ENCODE assay signal across 9 mouse cellular contexts in genomic region chr19:44510534-44511175, GRCm38 (mm10). TPM values are rescaled to one million over a fixed set of nuclear protein-coding genes. Genes with fewer than 3 reads are reported as not detected.
A peak's percentile ranks its signal among the peaks of the same experiment; 100 is the strongest.
DNase-seq lines count a peak whose midpoint lies in the region; ATAC-seq lines count a peak whose summit lies in the region.
"Had no signal": no experiment of that assay in that cellular context is flagged by ENCODE, and none has a peak within 500 bp of the region (broad histone marks: within the 10 kb centered on the region; RNA-seq: fewer than 3 reads in every experiment).

No protein-coding gene starts in this region.

- intact Hi-C loops in gastrocnemius, postnatal 14 days (cut with DNase I; ENCODE audit: low total_unique reads) = no loop called here

- peak overlapping the region; percentile 71 for H3K4me2 ChIP-seq in forebrain, embryonic 11.5 days (ENCODE audit: low read depth, low read length, severe bottlenecking)
- no peak overlapping the region for H3K4me2 ChIP-seq in forebrain, embryonic 16.5 days (ENCODE audit: low read length)
- H3K4me2 ChIP-seq in hindbrain, embryonic 12.5 days (replicated peaks) = peak overlapping the region; percentile 86
- H3K4me2 ChIP-seq in midbrain, embryonic 15.5 days = peak overlapping the region; percentile 75

- no peak for DNase-seq in forebrain, embryonic 11.5 days (ENCODE audit: low spot score)
- DNase-seq in B cell, adult 2 months = peak; percentile 52 to 57
- DNase-seq in MN1 (ENCODE audit: low spot score) = no peak
- no peak for DNase-seq in urinary bladder, postnatal 14 days (ENCODE audit: low spot score)
- no peak for DNase-seq in gastrocnemius, postnatal 14 days

- peaks cover 75% of the 10 kb centered on the region for H3K27me3 ChIP-seq in forebrain, embryonic 11.5 days (ENCODE audit: control insufficient read depth, insufficient read depth, low read length)
- H3K27me3 ChIP-seq in forebrain, embryonic 16.5 days (replicated peaks; ENCODE audit: control insufficient read depth, insufficient read depth, low read length) = peaks cover 80% of the 10 kb centered on the region
- H3K27me3 ChIP-seq in hindbrain, embryonic 12.5 days = peaks cover 98% of the 10 kb centered on the region
- peaks cover 89% of the 10 kb centered on the region for H3K27me3 ChIP-seq in midbrain, embryonic 15.5 days (replicated peaks)

- H3K9ac ChIP-seq in forebrain, embryonic 11.5 days (ENCODE audit: low read length) = peak overlapping the region; percentile 58
- H3K9ac ChIP-seq in forebrain, embryonic 16.5 days (replicated peaks; ENCODE audit: low read depth, low read length) = no peak overlapping the region
- H3K9ac ChIP-seq in hindbrain, embryonic 12.5 days = no peak overlapping the region
- no peak overlapping the region for H3K9ac ChIP-seq in midbrain, embryonic 15.5 days

- H3K4me3 ChIP-seq in forebrain, embryonic 11.5 days (ENCODE audit: low read depth, low read length) = peak overlapping the region; percentile 41
- H3K4me3 ChIP-seq in forebrain, embryonic 16.5 days (replicated peaks; ENCODE audit: low read length) = no peak overlapping the region
- H3K4me3 ChIP-seq in hindbrain, embryonic 12.5 days = peak overlapping the region; percentile 45; the same call in 1 of the 2 replicates
- H3K4me3 ChIP-seq in midbrain, embryonic 15.5 days = peak overlapping the region; percentile 39; the same call in 1 of the 2 replicates

- WGBS in forebrain, embryonic 11.5 days = 10% methylated on average over 12 of the region's 12 CpGs
- 7% methylated on average over 12 of the region's 12 CpGs for WGBS in forebrain, embryonic 16.5 days
- WGBS in hindbrain, embryonic 12.5 days = 4% methylated on average over 12 of the region's 12 CpGs
- WGBS in midbrain, embryonic 15.5 days = 9% methylated on average over 12 of the region's 12 CpGs

- peak overlapping the region; percentile 68 for H3K27ac ChIP-seq in forebrain, embryonic 11.5 days (ENCODE audit: low read depth, low read length)
- no peak overlapping the region for H3K27ac ChIP-seq in forebrain, embryonic 16.5 days (ENCODE audit: low read length)
- H3K27ac ChIP-seq in hindbrain, embryonic 12.5 days = no peak overlapping the region
- H3K27ac ChIP-seq in midbrain, embryonic 15.5 days = no peak overlapping the region

- ATAC-seq in forebrain, embryonic 11.5 days (replicated peaks; ENCODE audit: low FRiP score) = no peak
- no peak for ATAC-seq in forebrain, embryonic 16.5 days
- ATAC-seq in hindbrain, embryonic 12.5 days (ENCODE audit: low FRiP score) = no peak
- ATAC-seq in midbrain, embryonic 15.5 days (replicated peaks) = no peak

- H3K9me3 ChIP-seq in forebrain, embryonic 11.5 days (ENCODE audit: control insufficient read depth, low read length) = no peaks in the 10 kb centered on the region
- H3K9me3 ChIP-seq in forebrain, embryonic 16.5 days (ENCODE audit: control insufficient read depth, low read length) = no peaks in the 10 kb centered on the region
- no peaks in the 10 kb centered on the region for H3K9me3 ChIP-seq in hindbrain, embryonic 12.5 days (replicated peaks)
- no peaks in the 10 kb centered on the region for H3K9me3 ChIP-seq in midbrain, embryonic 15.5 days

- peaks cover 22% of the 10 kb centered on the region for H3K4me1 ChIP-seq in forebrain, embryonic 11.5 days (replicated peaks; ENCODE audit: control insufficient read depth, insufficient read depth, low read length)
- H3K4me1 ChIP-seq in forebrain, embryonic 16.5 days (replicated peaks; ENCODE audit: control insufficient read depth, insufficient read depth, low read length) = peaks cover 15% of the 10 kb centered on the region
- H3K4me1 ChIP-seq in hindbrain, embryonic 12.5 days = peaks cover 43% of the 10 kb centered on the region
- peaks cover 34% of the 10 kb centered on the region for H3K4me1 ChIP-seq in midbrain, embryonic 15.5 days

- H3K36me3 ChIP-seq in forebrain, embryonic 11.5 days (ENCODE audit: control insufficient read depth, insufficient read depth, low read length) = no peaks in the 10 kb centered on the region
- H3K36me3 ChIP-seq in forebrain, embryonic 16.5 days (ENCODE audit: control insufficient read depth, insufficient read depth) = no peaks in the 10 kb centered on the region
- no peaks in the 10 kb centered on the region for H3K36me3 ChIP-seq in hindbrain, embryonic 12.5 days
- no peaks in the 10 kb centered on the region for H3K36me3 ChIP-seq in midbrain, embryonic 15.5 days (replicated peaks)

RNA-seq across cellular contexts. Expression of gene Wnt8b, which starts 17.4 kb away (rescaled TPM):
- 60.2 and 63.5 TPM in 2 replicates for polyA plus RNA-seq in forebrain, embryonic 11.5 days (2014; fragmentation: Nextera tagmentation; extraction: Ambion mirVana)
- 1.6 and 2.0 TPM in 2 replicates for polyA plus RNA-seq in forebrain, embryonic 16.5 days (2015; fragmentation: Nextera tagmentation; extraction: Ambion mirVana)
- polyA plus RNA-seq in hindbrain, embryonic 12.5 days (2016; fragmentation: Nextera tagmentation; extraction: Ambion mirVana) = 0.87 and 0.93 TPM in 2 replicates
- 2.6 and 3.7 TPM in 2 replicates for polyA plus RNA-seq in midbrain, embryonic 15.5 days (2015; fragmentation: Nextera tagmentation; extraction: Ambion mirVana)
- total RNA-seq in gastrocnemius, postnatal 14 days (2021) = not detected
- total RNA-seq: gastrocnemius, postnatal 4 days had no signal

RNA-seq across cellular contexts. Expression of gene Sec31b, which starts 35.0 kb away (rescaled TPM):
- polyA plus RNA-seq in forebrain, embryonic 11.5 days (2014; fragmentation: Nextera tagmentation; extraction: Ambion mirVana) = 0.81 and 0.84 TPM in 2 replicates
- 0.07 and 0.16 TPM in 2 replicates for polyA plus RNA-seq in forebrain, embryonic 16.5 days (2015; fragmentation: Nextera tagmentation; extraction: Ambion mirVana)
- 0.70 and 0.71 TPM in 2 replicates for polyA plus RNA-seq in hindbrain, embryonic 12.5 days (2016; fragmentation: Nextera tagmentation; extraction: Ambion mirVana)
- 0.19 and 0.30 TPM in 2 replicates for polyA plus RNA-seq in midbrain, embryonic 15.5 days (2015; fragmentation: Nextera tagmentation; extraction: Ambion mirVana)
- total RNA-seq in gastrocnemius, postnatal 14 days (2021) = 1 to 10 TPM; 6.5 to 9.2 TPM

RNA-seq across cellular contexts. Expression of gene Gm20538, which starts 42.0 kb away (rescaled TPM):
- not detected in 2 replicates for polyA plus RNA-seq in forebrain, embryonic 11.5 days (2014; fragmentation: Nextera tagmentation; extraction: Ambion mirVana)
- not detected in 2 replicates for polyA plus RNA-seq in forebrain, embryonic 16.5 days (2015; fragmentation: Nextera tagmentation; extraction: Ambion mirVana)
- not detected in 2 replicates for polyA plus RNA-seq in hindbrain, embryonic 12.5 days (2016; fragmentation: Nextera tagmentation; extraction: Ambion mirVana)
- not detected in 2 replicates for polyA plus RNA-seq in midbrain, embryonic 15.5 days (2015; fragmentation: Nextera tagmentation; extraction: Ambion mirVana)
- not detected for total RNA-seq in gastrocnemius, postnatal 14 days (2021)
- total RNA-seq: gastrocnemius, postnatal 4 days had no signal

RNA-seq across cellular contexts. Expression of gene Ndufb8, which starts 44.6 kb away (rescaled TPM):
- 424 and 454 TPM in 2 replicates for polyA plus RNA-seq in forebrain, embryonic 11.5 days (2014; fragmentation: Nextera tagmentation; extraction: Ambion mirVana)
- 376 and 452 TPM in 2 replicates for polyA plus RNA-seq in forebrain, embryonic 16.5 days (2015; fragmentation: Nextera tagmentation; extraction: Ambion mirVana)
- 400 and 440 TPM in 2 replicates for polyA plus RNA-seq in hindbrain, embryonic 12.5 days (2016; fragmentation: Nextera tagmentation; extraction: Ambion mirVana)
- 601 and 626 TPM in 2 replicates for polyA plus RNA-seq in midbrain, embryonic 15.5 days (2015; fragmentation: Nextera tagmentation; extraction: Ambion mirVana)
- 100 to 1,000 TPM; 768 to 897 TPM for total RNA-seq in gastrocnemius, postnatal 14 days (2021)

RNA-seq across cellular contexts. Expression of gene Hif1an, which starts 52.0 kb away (rescaled TPM):
- polyA plus RNA-seq in forebrain, embryonic 11.5 days (2014; fragmentation: Nextera tagmentation; extraction: Ambion mirVana) = 33.0 and 33.3 TPM in 2 replicates
- 31.6 and 34.8 TPM in 2 replicates for polyA plus RNA-seq in forebrain, embryonic 16.5 days (2015; fragmentation: Nextera tagmentation; extraction: Ambion mirVana)
- 42.0 TPM in 2 replicates for polyA plus RNA-seq in hindbrain, embryonic 12.5 days (2016; fragmentation: Nextera tagmentation; extraction: Ambion mirVana)
- polyA plus RNA-seq in midbrain, embryonic 15.5 days (2015; fragmentation: Nextera tagmentation; extraction: Ambion mirVana) = 26.0 and 29.8 TPM in 2 replicates
- 10 to 100 TPM; 80.1 to 84.0 TPM for total RNA-seq in gastrocnemius, postnatal 14 days (2021)

Comparison
In these comparisons a context has a peak if more than half of its experiments do, and no peak if none do; other contexts are left out.
1. RNA of gene Wnt8b, which starts 17.4 kb away (polyA plus RNA-seq): 60.2 to 63.5 TPM in forebrain, embryonic 11.5 days; 2.6 to 3.7 TPM in midbrain, embryonic 15.5 days, 1.6 to 2.0 TPM in forebrain, embryonic 16.5 days and 0.87 to 0.93 TPM in hindbrain, embryonic 12.5 days; every median in the first group is over 10 times any median in the second.
2. DNase-seq: peak in B cell, adult 2 months (2 of 2); none in forebrain, embryonic 11.5 days (single experiment), MN1 (single experiment), urinary bladder, postnatal 14 days (single experiment) and gastrocnemius, postnatal 14 days (single experiment).